Mouse (Mus musculus): ENCODE measurements around the gene Ubxn7.

The Ubxn7 gene

DNA sequence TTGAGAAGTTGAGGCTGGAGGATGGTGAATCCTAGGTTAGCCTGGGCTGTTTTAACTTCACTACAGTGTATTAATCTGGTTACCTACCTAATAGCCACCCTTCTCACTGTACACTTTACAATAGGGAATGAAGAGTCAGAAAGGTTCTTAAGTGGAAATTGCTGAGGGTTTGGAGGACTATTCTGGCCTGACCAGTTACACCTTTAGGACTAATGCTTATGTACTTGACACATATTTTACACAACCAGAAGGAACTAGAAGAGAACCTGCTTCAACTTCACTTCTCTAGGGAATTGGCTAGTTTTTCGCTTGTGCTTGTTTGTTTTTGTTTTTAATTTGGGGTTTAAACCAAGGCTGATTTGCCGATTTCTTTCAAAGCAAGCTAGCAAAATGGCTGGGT, 101.1 kb downstream of the Ubxn7 start:
- DNase-seq (ENCODE audit: low spot score in 2 of 2): no peak

DNA sequence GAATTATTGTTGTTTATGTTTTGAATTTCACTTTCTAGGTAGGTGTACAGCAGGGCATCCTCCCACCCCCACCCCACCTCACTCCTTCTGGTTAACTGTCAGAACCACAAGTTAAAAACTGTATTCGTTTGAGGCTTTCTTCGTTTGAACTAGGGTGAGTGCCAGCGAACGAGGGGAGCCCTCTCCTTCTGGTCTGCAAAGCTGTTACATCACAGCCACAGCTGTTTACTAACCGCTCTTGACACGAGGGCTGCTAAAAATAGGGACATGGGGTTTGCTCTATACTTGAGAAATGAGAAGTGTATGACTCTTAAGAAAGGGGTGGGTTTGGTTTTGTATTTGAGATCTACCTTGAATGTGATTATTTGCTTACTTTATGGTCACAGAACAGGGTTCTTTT, 102.0 kb downstream of the Ubxn7 start:
- DNase-seq (ENCODE audit: low spot score in 2 of 2): no peak

DNA sequence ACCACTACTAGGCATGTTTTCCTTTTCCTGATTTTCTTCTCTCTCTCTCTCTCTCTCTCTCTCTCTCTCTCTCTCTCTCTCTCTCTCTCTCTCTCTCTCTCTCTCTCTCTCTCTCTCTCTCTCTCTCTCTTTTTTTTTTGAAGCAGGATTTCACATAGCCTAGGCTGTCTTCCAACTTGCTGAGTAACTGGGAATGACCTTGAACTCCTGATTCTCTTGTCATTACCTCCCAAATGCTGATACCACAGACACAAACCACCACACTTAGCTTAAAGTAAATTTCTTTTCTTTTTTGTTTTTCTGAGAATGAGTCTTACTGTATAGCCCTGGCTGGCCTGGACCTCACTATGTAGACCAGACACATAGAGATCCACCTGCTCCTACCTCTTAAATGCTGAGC, 102.6 kb downstream of the Ubxn7 start:
- no peak for DNase-seq (ENCODE audit: low spot score in 2 of 2)

DNA sequence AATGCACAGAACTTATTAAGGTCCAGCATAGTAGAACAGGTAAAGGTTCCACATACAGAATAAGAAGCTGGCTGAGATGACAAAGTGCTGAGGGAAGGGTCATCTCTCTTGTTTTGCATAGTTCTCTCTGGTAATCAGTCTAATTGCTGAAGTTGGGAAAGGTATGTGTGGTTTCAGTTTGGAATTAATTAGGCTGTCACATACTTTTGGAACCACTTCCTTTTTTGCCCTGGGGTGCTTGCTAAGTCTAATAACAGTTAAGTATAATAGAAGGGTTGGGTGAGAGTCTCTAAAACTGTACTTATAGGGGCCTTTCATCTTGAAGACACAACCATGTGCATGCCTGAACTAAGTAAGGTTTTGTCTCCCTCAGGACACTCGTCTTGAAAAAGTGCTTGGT, 104.6 kb downstream of the Ubxn7 start:
- DNase-seq (ENCODE audit: low spot score in 2 of 2): no peak

DNA sequence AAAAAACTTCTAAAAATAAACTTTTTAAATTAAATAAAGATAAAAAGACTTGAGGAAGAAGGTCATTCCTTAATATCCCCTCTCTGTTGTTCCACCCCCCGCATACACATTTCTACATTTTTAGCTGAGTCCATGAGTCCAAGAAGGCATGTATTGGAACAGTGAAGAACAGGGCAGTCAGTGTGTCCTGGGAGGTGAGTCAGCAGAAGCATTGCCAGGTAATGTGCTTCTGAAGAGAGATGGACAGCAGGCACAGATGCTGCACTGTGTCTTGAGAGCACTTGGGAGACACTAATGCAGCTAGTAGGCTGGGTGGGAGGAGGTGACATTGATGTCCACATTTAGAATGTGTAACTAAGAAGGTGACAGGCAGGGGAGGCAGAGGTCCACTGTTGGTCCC, 105.2 kb downstream of the Ubxn7 start:
- DNase-seq (ENCODE audit: low spot score in 2 of 2): no peak

DNA sequence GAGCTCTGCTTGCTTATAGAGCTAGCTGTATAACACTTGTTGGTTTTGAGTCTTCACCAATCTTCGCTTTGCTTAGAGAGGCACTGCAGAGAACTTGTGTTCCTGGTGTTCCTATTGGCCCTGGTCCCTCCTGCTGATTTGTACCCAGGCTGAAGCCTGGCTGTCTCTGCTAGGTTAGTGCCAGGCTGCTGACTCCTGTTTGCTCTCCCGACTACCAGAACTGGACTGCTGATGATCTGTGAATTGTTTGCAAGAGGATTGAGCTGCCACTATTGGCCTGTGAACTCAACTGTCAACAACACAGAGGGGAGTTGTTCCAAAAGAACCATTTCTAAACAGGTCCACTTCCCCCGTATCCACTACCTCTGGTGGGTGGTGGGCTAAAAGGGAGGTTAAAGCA, 109.4 kb downstream of the Ubxn7 start:
- no peak for DNase-seq (ENCODE audit: low spot score in 2 of 2)

Measured in urinary bladder, postnatal 4 days (tissue).